Comparison of ENCODE assay signal across 23 mouse cellular contexts in genomic region chr12:52319156-52319555, GRCm38 (mm10).
A peak's percentile ranks its signal among the peaks of the same experiment; 100 is the strongest.
DNase-seq lines count a peak whose midpoint lies in the region; ATAC-seq and TF ChIP-seq lines count a peak whose summit lies in the region.
"Had no signal": no experiment of that assay in that cellular context is flagged by ENCODE, and none has a peak within 500 bp of the region (broad histone marks: within the 10 kb centered on the region; RNA-seq: fewer than 3 reads in every experiment).

No protein-coding gene starts in this region.

- H3K79me2 ChIP-seq in liver, adult 2 months (ENCODE audit: control insufficient read depth, insufficient read depth, low read length), result no peaks in the 10 kb centered on the region

- TF ChIP-seq POLR2A in liver, adult 2 months (IDR thresholded peaks at IDR 0.05; ENCODE audit: extremely low read depth, insufficient read depth, low read length), result no peak
- no peak for TF ChIP-seq POLR2A in embryonic fibroblast, embryonic 13.5 days (IDR thresholded peaks at IDR 0.05; ENCODE audit: low read depth, low read length)

- DNase-seq in liver, adult 2 months (ENCODE audit: extremely low read depth, low read depth, low spot score), result peak; percentile 85
- DNase-seq in liver, postnatal 0 days, result no peak
- peak; percentile 16 for DNase-seq in NIH3T3 (ENCODE audit: low read depth)
- DNase-seq in stomach, postnatal 0 days (ENCODE audit: low spot score), result no peak
- DNase-seq: adrenal gland, adult 8-10 months; adrenal gland, postnatal 14 days; adrenal gland, postnatal 36 days; cerebellum, adult 11-12 months; cerebellum, adult 2 months; cerebellum, adult 9-10 months; cerebellum, postnatal 10 days; cerebellum, postnatal 25 days; embryo, embryonic 11 days had no signal

- H3K36me3 ChIP-seq in liver, adult 2 months (ENCODE audit: control insufficient read depth, insufficient read depth, low read length), result no peaks in the 10 kb centered on the region
- H3K36me3 ChIP-seq in liver, postnatal 0 days (replicated peaks; ENCODE audit: insufficient read depth, low read length), result no peaks in the 10 kb centered on the region
- H3K36me3 ChIP-seq in stomach, postnatal 0 days (ENCODE audit: control insufficient read depth, insufficient read depth, low read length), result no peaks in the 10 kb centered on the region
- H3K36me3 ChIP-seq: embryonic facial prominence, embryonic 10.5 days; embryonic facial prominence, embryonic 12.5 days; forebrain, embryonic 10.5 days; forebrain, embryonic 12.5 days had no signal

- no peak for ATAC-seq in liver, postnatal 0 days
- no peak for ATAC-seq in stomach, postnatal 0 days (ENCODE audit: low FRiP score, low TSS enrichment)
- ATAC-seq: activated CD4-positive, CD25-positive, alpha-beta regulatory T cell, adult 4 months; forebrain, embryonic 14.5 days; forebrain, embryonic 16.5 days; Patski had no signal

- no peaks in the 10 kb centered on the region for H3K27me3 ChIP-seq in liver, adult 2 months (ENCODE audit: control insufficient read depth, insufficient read depth, low read length)
- H3K27me3 ChIP-seq in liver, postnatal 0 days (ENCODE audit: insufficient read depth, low read length), result no peaks in the 10 kb centered on the region
- H3K27me3 ChIP-seq in stomach, postnatal 0 days (ENCODE audit: control insufficient read depth, insufficient read depth, low read length), result no peaks in the 10 kb centered on the region
- H3K27me3 ChIP-seq: embryonic facial prominence, embryonic 12.5 days; forebrain, embryonic 12.5 days; Patski had no signal

- H3K9ac ChIP-seq in liver, adult 2 months (ENCODE audit: low read depth, low read length), result no peak overlapping the region
- H3K9ac ChIP-seq in liver, postnatal 0 days (replicated peaks), result no peak overlapping the region
- no peak overlapping the region for H3K9ac ChIP-seq in stomach, postnatal 0 days (ENCODE audit: low read length)
- H3K9ac ChIP-seq: embryonic facial prominence, embryonic 12.5 days; forebrain, embryonic 12.5 days had no signal

- H3K27ac ChIP-seq in liver, adult 2 months (replicated peaks; ENCODE audit: insufficient read depth, low read depth, low read length), result no peak overlapping the region
- no peak overlapping the region for H3K27ac ChIP-seq in liver, postnatal 0 days (ENCODE audit: low read depth)
- peak overlapping the region; percentile 59 for H3K27ac ChIP-seq in embryonic fibroblast, embryonic 13.5 days (ENCODE audit: insufficient read depth, low read length)
- H3K27ac ChIP-seq in stomach, postnatal 0 days (replicated peaks), result no peak overlapping the region
- H3K27ac ChIP-seq: embryonic facial prominence, embryonic 10.5 days; embryonic facial prominence, embryonic 12.5 days; forebrain, embryonic 10.5 days; forebrain, embryonic 12.5 days had no signal

- 45% methylated on average over 6 of the region's 6 CpGs for WGBS in liver, adult 2 months
- WGBS in liver, postnatal 0 days (ENCODE audit: insufficient replicate concordance), result 78% methylated on average over 6 of the region's 6 CpGs
- WGBS in stomach, postnatal 0 days, result 84% methylated on average over 6 of the region's 6 CpGs

- TF ChIP-seq CTCF in liver, adult 2 months (IDR thresholded peaks at IDR 0.05; ENCODE audit: low read depth, low read length), result no peak
- TF ChIP-seq CTCF in liver, postnatal 0 days (IDR thresholded peaks at IDR 0.05; ENCODE audit: low read depth), result no peak
- TF ChIP-seq CTCF in embryonic fibroblast, embryonic 13.5 days (IDR thresholded peaks at IDR 0.05; ENCODE audit: borderline replicate concordance, insufficient read depth, low read length), result no peak
- no peak for TF ChIP-seq CTCF in stomach, postnatal 0 days (IDR thresholded peaks at IDR 0.05; ENCODE audit: low read depth)

- peaks cover 5% of the 10 kb centered on the region for H3K4me1 ChIP-seq in liver, adult 2 months (ENCODE audit: control insufficient read depth, insufficient read depth, low read length)
- 0 out of 2 replicates have a peak, but pooled peaks cover 2% of the 10 kb centered on the region for H3K4me1 ChIP-seq in liver, postnatal 0 days (ENCODE audit: insufficient read depth)
- H3K4me1 ChIP-seq in embryonic fibroblast, embryonic 13.5 days (ENCODE audit: control insufficient read depth, insufficient read depth, low read length), result no peaks in the 10 kb centered on the region
- H3K4me1 ChIP-seq in stomach, postnatal 0 days (replicated peaks; ENCODE audit: control insufficient read depth, insufficient read depth), result no peaks in the 10 kb centered on the region
- H3K4me1 ChIP-seq: embryonic facial prominence, embryonic 10.5 days; embryonic facial prominence, embryonic 12.5 days; forebrain, embryonic 12.5 days had no signal

- TF ChIP-seq EP300 in liver, postnatal 0 days (IDR thresholded peaks at IDR 0.05; ENCODE audit: low read depth), result no peak
- TF ChIP-seq EP300 in stomach, postnatal 0 days (optimal IDR thresholded peaks at IDR 0.05), result no peak

- H3K4me3 ChIP-seq in liver, adult 2 months (ENCODE audit: insufficient read depth, low read depth, low read length), result no peak overlapping the region
- H3K4me3 ChIP-seq in liver, postnatal 0 days (ENCODE audit: low read depth, low read length), result no peak overlapping the region
- no peak overlapping the region for H3K4me3 ChIP-seq in embryonic fibroblast, embryonic 13.5 days (ENCODE audit: insufficient read depth, low read length)
- H3K4me3 ChIP-seq in stomach, postnatal 0 days (ENCODE audit: low read depth, low read length), result no peak overlapping the region
- H3K4me3 ChIP-seq: embryonic facial prominence, embryonic 10.5 days; embryonic facial prominence, embryonic 12.5 days; erythroblast, embryonic 14.5 days; forebrain, embryonic 10.5 days; forebrain, embryonic 12.5 days had no signal

- H3K9me3 ChIP-seq in liver, postnatal 0 days (ENCODE audit: low read length), result no peaks in the 10 kb centered on the region
- no peaks in the 10 kb centered on the region for H3K9me3 ChIP-seq in stomach, postnatal 0 days (ENCODE audit: control insufficient read depth, low read length)
- H3K9me3 ChIP-seq: embryonic facial prominence, embryonic 10.5 days; embryonic facial prominence, embryonic 12.5 days; forebrain, embryonic 10.5 days; forebrain, embryonic 12.5 days had no signal

- H3K4me2 ChIP-seq in liver, postnatal 0 days (ENCODE audit: low read depth, low read length), result no peak overlapping the region
- H3K4me2 ChIP-seq in stomach, postnatal 0 days (replicated peaks; ENCODE audit: low read depth), result no peak overlapping the region
- H3K4me2 ChIP-seq: embryonic facial prominence, embryonic 12.5 days; forebrain, embryonic 12.5 days had no signal

Comparison
In these comparisons a context has a peak if more than half of its experiments do, and no peak if none do; other contexts are left out.
1. DNase-seq: peak in liver, adult 2 months (single experiment) and NIH3T3 (single experiment); none in liver, postnatal 0 days (single experiment) and stomach, postnatal 0 days (single experiment).